Mouse (Mus musculus) heart, postnatal 0 days (tissue): ENCODE results near the gene Tmem131l.

ENCODE experiments used
- CTCF ChIP-seq: IDR thresholded peaks from 2 replicates; pipeline ENCODE4 v1.5.1; 2016; ENCODE audit warnings: antibody characterized with exemption, control low read depth, low read depth
- EP300 ChIP-seq: IDR thresholded peaks from 2 replicates; pipeline ENCODE4 v1.6.1; 2016; ENCODE audit warnings: antibody characterized with exemption, low read depth

DNA sequence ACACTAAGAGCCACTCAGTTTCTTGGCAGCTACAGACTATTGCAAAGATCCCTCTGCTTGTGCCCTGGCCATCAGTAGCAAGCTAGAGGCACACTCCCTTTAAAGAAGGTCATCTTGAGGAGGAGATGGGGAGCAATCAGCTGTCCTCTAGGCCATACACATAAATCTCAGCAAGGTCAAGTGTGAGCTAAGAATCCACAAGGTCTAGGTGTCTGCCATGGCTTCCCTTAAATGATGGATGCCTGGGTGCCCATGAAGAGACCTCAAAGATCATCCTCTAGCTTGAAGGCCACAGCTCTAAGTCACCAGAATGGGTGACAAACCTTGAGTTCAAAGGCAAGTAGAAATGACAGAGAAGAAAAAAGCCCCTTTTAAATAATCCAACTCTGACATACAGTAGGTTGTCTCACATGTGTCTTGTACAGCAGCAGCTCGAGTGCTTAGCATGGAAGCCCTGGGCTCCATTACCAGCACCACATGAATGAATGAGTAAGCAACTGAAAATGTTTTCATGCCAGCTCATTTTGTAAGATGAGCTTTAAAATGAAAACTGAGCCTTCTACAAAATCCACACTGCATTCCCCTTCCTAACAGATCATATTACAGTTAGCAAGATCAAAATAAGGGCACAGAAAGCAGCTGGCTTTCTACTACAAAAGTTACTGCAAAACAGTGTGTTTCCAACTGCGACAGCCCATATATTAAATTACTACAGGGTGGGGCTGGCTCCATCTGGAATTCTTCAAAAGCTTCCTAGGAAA, 35.5 kb downstream of the Tmem131l start:
- TF ChIP-seq EP300 = no peak
- TF ChIP-seq CTCF = no peak
